Mouse (Mus musculus) left cerebral cortex, postnatal 10 days (tissue): Measurements from ENCODE around the gene Klra9. TPM values are rescaled to one million over a fixed set of nuclear protein-coding genes. Genes with fewer than 3 reads are reported as not detected.
"Not testable (repeated sequence)": the region's sequence is repeated elsewhere in the genome, so short reads cannot be mapped to it uniquely, and the experiment has no call there.

Experiments
- DNase-seq, 2 experiments: peaks; one replicate each; pipeline ENCODE4 v3.0.0; 2021 to 2022; ENCODE audit warnings: low spot score in 2 of 2, mixed read lengths in 1 of 2; ENCODE audit errors: extremely low spot score in 1 of 2
- intact Hi-C: fragments of 180-260 bp; cut with DNase I; formaldehyde crosslinking; loops from one replicate; pipeline ENCODE4 v1.15.1; 2025
- total RNA-seq, 2 experiments: library from RNA; stranded (reverse); gene quantifications; 2 replicates each; pipeline ENCODE4 v1.2.3; 2021

The Klra9 gene
- not detected for total RNA-seq

DNA sequence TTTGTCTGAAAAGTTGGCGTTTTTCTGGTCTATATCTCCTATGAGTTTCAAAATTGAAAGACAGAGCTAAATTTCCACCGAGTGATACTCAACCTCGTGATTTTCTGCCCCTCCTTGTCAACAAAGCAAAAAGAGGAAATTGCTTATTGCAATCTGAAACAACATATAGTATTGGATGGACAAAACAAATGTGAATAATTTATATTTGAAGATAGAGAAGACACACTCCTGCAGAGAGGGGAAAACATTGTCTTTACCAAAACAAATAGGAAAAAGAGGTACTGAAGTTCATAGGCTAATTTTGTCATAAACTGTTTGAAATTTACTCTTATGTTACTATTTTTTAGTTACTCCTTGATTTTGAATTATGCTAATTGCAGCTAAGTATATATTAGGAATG lies at the start of gene Klra9:
Gene Klra9 (minus strand): TSS at position 101 of the 400 bp plus-strand sequence.
- DNase-seq, intact Hi-C loops: not testable (repeated sequence)

DNA sequence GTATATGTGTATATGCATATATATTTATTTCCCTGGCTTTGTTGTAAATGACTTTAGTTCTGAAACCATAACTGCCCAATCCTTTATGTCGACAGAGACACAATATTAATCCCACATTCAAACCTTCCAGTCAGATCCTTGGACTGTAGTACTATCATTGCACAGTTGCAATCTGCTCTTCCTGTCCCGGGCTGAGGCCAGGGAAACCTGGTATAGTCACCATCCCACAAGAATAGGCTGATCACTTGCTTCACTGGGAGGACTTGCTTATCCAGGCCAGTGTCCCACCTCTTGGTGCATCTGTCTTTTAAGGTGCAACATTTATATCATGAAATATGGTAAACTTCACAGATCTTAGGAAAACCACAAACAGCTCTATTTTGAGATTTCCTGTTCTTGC lies 44.6 kb upstream of the Klra9 start:
- intact Hi-C loops = no loop called here
- DNase-seq = no peak

DNA sequence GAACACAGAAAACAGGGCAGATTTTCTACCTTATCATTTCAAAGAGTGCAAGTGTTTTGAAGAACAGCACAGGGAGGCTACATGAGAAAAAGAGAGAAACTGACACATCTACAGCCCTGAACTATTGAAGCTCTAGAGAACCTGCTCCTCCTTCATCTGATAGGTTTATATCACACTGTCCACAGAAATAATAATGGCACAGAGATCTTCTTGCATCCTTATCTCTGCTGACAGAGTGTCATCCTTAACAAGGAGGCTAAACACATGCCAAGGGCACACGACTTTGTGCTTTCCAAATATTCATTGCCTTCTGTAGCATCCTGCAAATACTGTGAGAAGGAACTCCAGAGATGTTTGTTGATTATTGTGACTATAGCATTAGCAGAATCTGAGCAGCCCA lies 43.7 kb upstream of the Klra9 start:
- intact Hi-C loops = no loop called here
- no peak for DNase-seq

DNA sequence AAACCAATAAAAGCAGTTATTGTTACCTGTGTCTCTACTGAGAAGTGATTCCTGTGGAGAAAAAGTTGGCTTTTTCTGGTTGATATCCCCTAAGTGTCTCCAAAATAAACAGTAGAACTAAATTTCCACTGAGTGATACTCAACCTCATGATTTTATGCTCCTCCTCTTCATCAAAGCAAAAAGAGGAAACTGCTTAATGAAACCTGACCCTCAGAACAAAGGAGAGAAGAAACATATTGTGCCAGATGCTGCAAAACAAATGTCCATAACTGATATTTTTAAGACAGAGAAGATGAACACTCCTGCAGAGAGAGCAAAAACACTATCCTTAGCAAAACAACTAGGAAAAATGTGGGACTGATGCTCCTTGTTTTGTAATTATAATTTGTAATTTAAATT lies 40.3 kb upstream of the Klra9 start, which contains the start of gene Klra7:
Gene Klra7 (minus strand): TSS at position 101 of the 400 bp plus-strand sequence.
- DNase-seq = no peak
- intact Hi-C loops = no loop called here

DNA sequence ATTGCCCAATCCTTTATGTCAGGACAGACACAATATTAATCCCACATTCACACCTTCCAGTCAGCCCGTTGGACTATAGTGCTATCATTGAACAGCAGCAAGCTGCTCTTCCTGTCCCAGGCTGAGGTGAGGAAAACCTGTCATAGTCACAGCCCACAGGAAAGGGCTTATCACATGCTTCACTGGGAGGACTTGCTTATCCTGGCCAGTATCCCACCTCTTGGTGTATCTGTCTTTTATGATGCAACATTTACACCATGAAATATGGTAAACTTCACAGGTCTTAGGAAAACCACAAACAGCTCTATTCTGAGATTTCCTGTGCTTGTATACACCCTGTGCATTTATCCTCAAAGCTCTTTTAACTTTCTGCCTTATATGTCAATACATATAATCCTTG lies 4.5 kb upstream of the Klra9 start:
- intact Hi-C loops = loop anchor here (5.0 kb wide), 1 partner anchor 145 kb away; no protein-coding TSS in a partner anchor
- not testable (repeated sequence) for DNase-seq

DNA sequence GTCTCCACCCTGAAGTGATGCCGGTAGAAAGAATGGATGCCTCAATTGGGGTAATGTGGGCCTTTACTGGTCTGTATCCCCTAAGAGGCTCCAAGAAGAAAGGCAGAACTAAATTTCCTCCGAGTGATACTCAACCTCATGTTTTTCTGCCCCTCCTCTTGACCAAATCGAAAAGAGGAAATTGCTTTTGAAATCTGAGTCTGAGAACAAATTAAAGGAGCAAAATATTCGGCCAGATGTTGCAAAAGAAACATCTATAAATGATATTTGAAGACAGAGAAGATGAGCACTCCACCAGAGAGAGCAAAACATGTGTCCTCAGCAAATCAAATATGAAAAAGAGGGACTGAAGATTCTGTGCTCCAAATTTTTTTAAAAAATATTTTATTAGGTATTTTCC lies 63.1 kb downstream of the Klra9 start, which contains the start of gene Klra8:
Gene Klra8 (minus strand): TSS at position 101 of the 400 bp plus-strand sequence.
- intact Hi-C loops, DNase-seq: not testable (repeated sequence)

Other genes starting within 250 kb of the Klra9 start
- gene Klra6, start 166.2 kb downstream of the Klra9 start, total RNA-seq = not detected
- not detected for gene Klra4, start 125.8 kb downstream of the Klra9 start, total RNA-seq
- not detected for gene Klra8, start 63.2 kb downstream of the Klra9 start, total RNA-seq
- gene Klra7, start 40.2 kb upstream of the Klra9 start, total RNA-seq = not detected
- not detected for gene Klra10, start 88.8 kb upstream of the Klra9 start, total RNA-seq
- not detected for gene Klra3, start 144.5 kb upstream of the Klra9 start, total RNA-seq
- not detected for gene Klra1, start 193.8 kb upstream of the Klra9 start, total RNA-seq